Mouse (Mus musculus): ENCODE measurements around the gene Cplx3.

- TF ChIP-seq EP300 (IDR thresholded peaks at IDR 0.05; ENCODE audit: low read depth) (no peak), CTCF (IDR thresholded peaks at IDR 0.05; ENCODE audit: low read depth) (no peak)
Measured at GRCm38 (mm10) chr9:57654966-57655365, 48.9 kb upstream of the Cplx3 start.
